Comparison of ENCODE assay signal across 24 mouse cellular contexts in the genomic region with DNA sequence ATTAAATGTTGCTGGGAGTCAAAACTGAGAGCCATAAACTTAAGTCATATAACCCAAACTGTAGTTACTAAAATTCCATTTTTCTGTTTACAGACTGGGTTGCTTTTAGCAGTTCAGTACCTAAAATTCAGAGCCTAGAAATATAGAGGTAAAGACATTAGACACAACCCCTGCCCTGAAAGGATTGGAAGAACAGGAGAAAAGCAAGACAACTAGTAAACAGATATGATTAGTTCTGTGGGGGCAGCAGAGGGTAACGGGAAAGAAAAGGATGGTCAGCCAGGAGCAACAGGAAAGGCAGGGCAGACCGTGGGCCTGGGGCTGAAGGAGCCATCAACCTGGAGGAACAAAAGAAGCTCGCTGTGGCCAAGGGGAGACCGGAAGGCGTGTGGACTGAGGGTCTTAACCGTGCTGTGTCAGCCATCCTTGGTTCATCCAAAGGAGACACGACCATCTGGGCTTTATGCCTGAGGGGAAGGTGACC. TPM values are rescaled to one million over a fixed set of nuclear protein-coding genes. Genes with fewer than 3 reads are reported as not detected.
A peak's percentile ranks its signal among the peaks of the same experiment; 100 is the strongest.
DNase-seq lines count a peak whose midpoint lies in the region; ATAC-seq and TF ChIP-seq lines count a peak whose summit lies in the region.
"Had no signal": no experiment of that assay in that cellular context is flagged by ENCODE, and none has a peak within 500 bp of the region (broad histone marks: within the 10 kb centered on the region; RNA-seq: fewer than 3 reads in every experiment).

No protein-coding gene starts in this region.

- intact Hi-C loops in heart, adult 2 months (cut with DNase I): no loop called here

- peaks cover 2% of the 10 kb centered on the region; the same call in 1 of the 2 replicates for H3K4me1 ChIP-seq in heart, adult 2 months (ENCODE audit: control insufficient read depth, insufficient read depth, low read length)
- H3K4me1 ChIP-seq: embryonic facial prominence, embryonic 15.5 days had no signal

- no peak for DNase-seq in heart, adult 2 months
- DNase-seq in heart, adult 8-10 months (ENCODE audit: low spot score): no peak
- peak; percentile 92 for DNase-seq in 3T3-L1 (ENCODE audit: low read depth, low spot score)
- peak; percentile 94 for DNase-seq in adipocyte (ENCODE audit: low spot score)
- no peak for DNase-seq in testis, postnatal 10 days (ENCODE audit: low spot score)
- DNase-seq: adrenal gland, postnatal 25 days; cerebellum, adult 11 months; cerebellum, adult 18-20 months; cerebellum, adult 8-10 months; cerebellum, adult 9-11 months; cerebellum, postnatal 14 days; cerebellum, postnatal 36 days; embryo, embryonic 11 days had no signal

- no peak overlapping the region for H3K4me3 ChIP-seq in heart, adult 2 months
- H3K4me3 ChIP-seq: embryonic facial prominence, embryonic 13.5 days; embryonic facial prominence, embryonic 15.5 days; erythroblast, embryonic 14.5 days; forebrain, embryonic 10.5 days; forebrain, embryonic 12.5 days had no signal

- TF ChIP-seq POLR2A in heart, adult 2 months (IDR thresholded peaks at IDR 0.05; ENCODE audit: insufficient read depth, low read depth, low read length): no peak

- H3K9ac ChIP-seq in heart, adult 2 months (ENCODE audit: low read depth, low read length): no peak overlapping the region
- H3K9ac ChIP-seq: embryonic facial prominence, embryonic 13.5 days; embryonic facial prominence, embryonic 15.5 days; forebrain, embryonic 12.5 days had no signal

- TF ChIP-seq CTCF in heart, adult 2 months (IDR thresholded peaks at IDR 0.05): no peak

- ATAC-seq in cerebellum, adult (ENCODE audit: insufficient number of reproducible peaks, low FRiP score, low TSS enrichment): no peak
- ATAC-seq: forebrain, embryonic 14.5 days; forebrain, embryonic 16.5 days; Patski had no signal

- H3K36me3 ChIP-seq in heart, adult 2 months (ENCODE audit: control insufficient read depth, insufficient read depth, low read length): no peaks in the 10 kb centered on the region
- H3K36me3 ChIP-seq: embryonic facial prominence, embryonic 13.5 days; embryonic facial prominence, embryonic 15.5 days; forebrain, embryonic 10.5 days; forebrain, embryonic 12.5 days; G1E had no signal

- no peaks in the 10 kb centered on the region for H3K79me2 ChIP-seq in heart, adult 2 months (replicated peaks; ENCODE audit: control insufficient read depth, insufficient read depth, low read length)

- no peaks in the 10 kb centered on the region for H3K27me3 ChIP-seq in heart, adult 2 months (ENCODE audit: control insufficient read depth, insufficient read depth, low read length)
- H3K27me3 ChIP-seq: CH12.LX; embryonic facial prominence, embryonic 13.5 days; embryonic facial prominence, embryonic 15.5 days; forebrain, embryonic 12.5 days had no signal

- no peak for TF ChIP-seq EP300 in heart, adult 2 months (IDR thresholded peaks at IDR 0.05; ENCODE audit: insufficient read depth, low read depth, low read length)

- WGBS in heart, adult 2 months: 72% methylated on average over 7 of the region's 7 CpGs

- peak overlapping the region; percentile 33 for H3K27ac ChIP-seq in heart, adult 2 months
- H3K27ac ChIP-seq: embryonic facial prominence, embryonic 13.5 days; embryonic facial prominence, embryonic 15.5 days; forebrain, embryonic 10.5 days; forebrain, embryonic 12.5 days had no signal

RNA-seq across cellular contexts. Expression of a gene that starts 11.3 kb away (rescaled TPM):
- total RNA-seq in heart, adult 2 months (2021): 1 to 10 TPM; 2.8 to 4.0 TPM
- polyA plus RNA-seq in heart, adult 2 months (2012; rRNA removed): 3.5 and 6.6 TPM in 2 replicates
- 1 to 10 TPM; 2.8 to 3.8 (median 3.4) TPM for total RNA-seq in heart, adult 8-10 months (2022)
- polyA plus RNA-seq: erythroblast, embryonic 14.5 days; G1E had no signal

Comparison
In these comparisons a context has a peak if more than half of its experiments do, and no peak if none do; other contexts are left out.
1. DNase-seq: peak in 3T3-L1 (single experiment) and adipocyte (single experiment); none in heart, adult 2 months (0 of 2), heart, adult 8-10 months (single experiment) and testis, postnatal 10 days (single experiment).